Mouse (Mus musculus): ENCODE results near the gene Vps33b.

Gene Vps33b

GRCm38 (mm10) chr7:80267764-80268163 is 1.7 kb upstream of the Vps33b start:
- DNase-seq (ENCODE audit: low read depth, low spot score) = no peak

- DNase-seq (ENCODE audit: low read depth, low spot score) = no peak
Observed at GRCm38 (mm10) chr7:80269751-80270255, 354 bp downstream of the Vps33b start.

- no peak for DNase-seq (ENCODE audit: low read depth, low spot score)
Observed at GRCm38 (mm10) chr7:80273456-80273855, 4.0 kb downstream of the Vps33b start.

- DNase-seq (ENCODE audit: low read depth, low spot score) = no peak
Observed at GRCm38 (mm10) chr7:80276374-80276773, 6.9 kb downstream of the Vps33b start.

- DNase-seq (ENCODE audit: low read depth, low spot score) = no peak
Observed at GRCm38 (mm10) chr7:80280032-80280431, 10.6 kb downstream of the Vps33b start.

GRCm38 (mm10) chr7:80280998-80281397 is 11.5 kb downstream of the Vps33b start:
- no peak for DNase-seq (ENCODE audit: low read depth, low spot score)

GRCm38 (mm10) chr7:80281646-80282045 is 12.2 kb downstream of the Vps33b start:
- DNase-seq (ENCODE audit: low read depth, low spot score) = no peak

GRCm38 (mm10) chr7:80283226-80283918 is 13.9 kb downstream of the Vps33b start:
- DNase-seq (ENCODE audit: low read depth, low spot score) = no peak

GRCm38 (mm10) chr7:80284391-80284790 is 14.9 kb downstream of the Vps33b start:
- DNase-seq (ENCODE audit: low read depth, low spot score) = no peak

- no peak for DNase-seq (ENCODE audit: low read depth, low spot score)
Observed at GRCm38 (mm10) chr7:80285725-80286124, 16.3 kb downstream of the Vps33b start.

GRCm38 (mm10) chr7:80287736-80288135 is 18.3 kb downstream of the Vps33b start:
- DNase-seq (ENCODE audit: low read depth, low spot score) = no peak

- DNase-seq (ENCODE audit: low read depth, low spot score) = peak; percentile 99
Observed at GRCm38 (mm10) chr7:80294062-80294763, 24.8 kb downstream of the Vps33b start, which contains the start of gene Prc1. Gene Prc1, plus strand, starts transcription at chr7:80294450.

GRCm38 (mm10) chr7:80294764-80295648 is 25.6 kb downstream of the Vps33b start:
- DNase-seq (ENCODE audit: low read depth, low spot score) = no peak

- no peak for DNase-seq (ENCODE audit: low read depth, low spot score)
Observed at GRCm38 (mm10) chr7:80296462-80296861, 27.0 kb downstream of the Vps33b start.

GRCm38 (mm10) chr7:80297041-80297440 is 27.6 kb downstream of the Vps33b start:
- no peak for DNase-seq (ENCODE audit: low read depth, low spot score)

- no peak for DNase-seq (ENCODE audit: low read depth, low spot score)
Observed at GRCm38 (mm10) chr7:80298754-80299153, 29.3 kb downstream of the Vps33b start.

GRCm38 (mm10) chr7:80299568-80299967 is 30.1 kb downstream of the Vps33b start:
- no peak for DNase-seq (ENCODE audit: low read depth, low spot score)

GRCm38 (mm10) chr7:80301522-80301921 is 32.1 kb downstream of the Vps33b start:
- DNase-seq (ENCODE audit: low read depth, low spot score) = peak; percentile 29

GRCm38 (mm10) chr7:80307766-80308165 is 38.3 kb downstream of the Vps33b start:
- no peak for DNase-seq (ENCODE audit: low read depth, low spot score)

GRCm38 (mm10) chr7:80310771-80311170 is 41.3 kb downstream of the Vps33b start:
- DNase-seq (ENCODE audit: low read depth, low spot score) = no peak

- DNase-seq (ENCODE audit: low read depth, low spot score) = no peak
Observed at GRCm38 (mm10) chr7:80315733-80316132, 46.3 kb downstream of the Vps33b start.

Data from A20 (cell line).